In genomic region chr9:88482230-88482828, GRCm38 (mm10) we compare ENCODE assay signal across 7 mouse cellular contexts. TPM values are rescaled to one million over a fixed set of nuclear protein-coding genes. Genes with fewer than 3 reads are reported as not detected.
A peak's percentile ranks its signal among the peaks of the same experiment; 100 is the strongest.
DNase-seq lines count a peak whose midpoint lies in the region; ATAC-seq and TF ChIP-seq lines count a peak whose summit lies in the region.
"Not testable (repeated sequence)": the region's sequence is repeated elsewhere in the genome, so short reads cannot be mapped to it uniquely, and the experiment has no call there.

TSS of gene Syncrip (minus strand) at chr9:88482574.

- DNase-seq in adrenal gland, adult 8-10 months = peak; percentile 92
- peak; percentile 99 for DNase-seq in embryo, embryonic 9.5 days (ENCODE audit: extremely low spot score)
- peak; percentile 27 for DNase-seq in gonadal fat pad, adult 2 months (ENCODE audit: low read depth)
- peak; percentile 98 for DNase-seq in left cerebral cortex, postnatal 4 days

- peak; percentile 52 for TF ChIP-seq POLR2A in small intestine, adult 2 months (IDR thresholded peaks at IDR 0.05; ENCODE audit: low read depth, low read length)

- H3K9me3 ChIP-seq in intestine, postnatal 0 days (ENCODE audit: control insufficient read depth); midbrain, embryonic 12.5 days: not testable (repeated sequence)

- not testable (repeated sequence) for TF ChIP-seq CTCF in intestine, postnatal 0 days (IDR thresholded peaks at IDR 0.05; ENCODE audit: low read depth); small intestine, adult 2 months (IDR thresholded peaks at IDR 0.05; ENCODE audit: extremely low read depth, insufficient read length, insufficient replicate concordance, low read depth, low read length)

- H3K4me2 ChIP-seq in intestine, postnatal 0 days (replicated peaks; ENCODE audit: low read depth) = peak within 1 kb of the TSS; percentile 80
- peak within 1 kb of the TSS; percentile 79 for H3K4me2 ChIP-seq in midbrain, embryonic 12.5 days (replicated peaks)

- intact Hi-C loops in left cerebral cortex, postnatal 4 days (cut with DNase I) = loop anchor here (5.0 kb wide), 2 partner anchors 40 kb away; no protein-coding TSS in a partner anchor

- ATAC-seq in intestine, postnatal 0 days = peak; percentile 93
- peak; percentile 94 for ATAC-seq in midbrain, embryonic 12.5 days (ENCODE audit: low FRiP score, low read depth)

- not testable (repeated sequence) for H3K36me3 ChIP-seq in intestine, postnatal 0 days (ENCODE audit: control insufficient read depth, insufficient read depth); midbrain, embryonic 12.5 days; small intestine, adult 2 months (ENCODE audit: control insufficient read depth, insufficient read depth, low read length)

- H3K27me3 ChIP-seq in intestine, postnatal 0 days (replicated peaks; ENCODE audit: control insufficient read depth, insufficient read depth, low read length); small intestine, adult 2 months (ENCODE audit: control insufficient read depth, insufficient read depth, low read length): not testable (repeated sequence)
- peaks cover 11% of the 10 kb centered on the region for H3K27me3 ChIP-seq in midbrain, embryonic 12.5 days

- not testable (repeated sequence) for H3K4me1 ChIP-seq in intestine, postnatal 0 days (replicated peaks; ENCODE audit: control insufficient read depth, insufficient read depth, low read length); small intestine, adult 2 months (ENCODE audit: control insufficient read depth, insufficient read depth, insufficient read length, low read length)
- peaks cover 19% of the 10 kb centered on the region for H3K4me1 ChIP-seq in midbrain, embryonic 12.5 days

- 0% methylated on average over 46 of the region's 68 CpGs for WGBS in intestine, postnatal 0 days
- whole genome bisulfite sequencing in midbrain, embryonic 12.5 days = under 1% methylated on average over 54 of the region's 68 CpGs
- under 1% methylated on average over 53 of the region's 68 CpGs for WGBS in small intestine, adult 2 months

- peak within 1 kb of the TSS; percentile 94 for H3K9ac ChIP-seq in intestine, postnatal 0 days (ENCODE audit: low read depth, low read length)
- H3K9ac ChIP-seq in midbrain, embryonic 12.5 days (replicated peaks) = peak within 1 kb of the TSS; percentile 99

- H3K4me3 ChIP-seq in intestine, postnatal 0 days (ENCODE audit: low read depth, low read length) = peak within 1 kb of the TSS; percentile 98
- H3K4me3 ChIP-seq in midbrain, embryonic 12.5 days = peak within 1 kb of the TSS; percentile 100
- peak within 1 kb of the TSS; percentile 91 for H3K4me3 ChIP-seq in small intestine, adult 2 months (ENCODE audit: low read depth, low read length)

- H3K27ac ChIP-seq in intestine, postnatal 0 days (ENCODE audit: low read depth, low read length) = peak within 1 kb of the TSS; percentile 98
- peak within 1 kb of the TSS; percentile 100 for H3K27ac ChIP-seq in midbrain, embryonic 12.5 days (replicated peaks)
- H3K27ac ChIP-seq in small intestine, adult 2 months (ENCODE audit: insufficient read depth, low read depth, low read length) = peak within 1 kb of the TSS; percentile 100

RNA-seq across cellular contexts. Expression of gene Syncrip, which starts in this region (rescaled TPM):
- total RNA-seq in adrenal gland, adult 8-10 months (2022) = 10 to 100 TPM; 57.7 to 79.2 (median 71.1) TPM
- 4.0 and 9.3 TPM in 2 replicates for polyA plus RNA-seq in gonadal fat pad, adult 2 months (2012; rRNA removed)
- 34.1 and 37.5 TPM in 2 replicates for polyA plus RNA-seq in intestine, postnatal 0 days (2015; fragmentation: Nextera tagmentation; extraction: Ambion mirVana)
- 100 to 1,000 TPM; 135 to 153 TPM for total RNA-seq in left cerebral cortex, postnatal 4 days (2021)
- polyA plus RNA-seq in midbrain, embryonic 12.5 days (2016; fragmentation: Nextera tagmentation; extraction: Ambion mirVana) = 119 and 121 TPM in 2 replicates
- polyA plus RNA-seq in small intestine, adult 2 months (2012; rRNA removed) = 1.3 and 2.6 TPM in 2 replicates

Comparison
In these comparisons a context has a peak if more than half of its experiments do, and no peak if none do; other contexts are left out.
1. Peak in every context shown above with its lines: DNase-seq, ATAC-seq, H3K4me3 ChIP-seq and H3K27ac ChIP-seq.
2. DNase-seq: peak in every context shown above with its lines; median percentile 99 in embryo, embryonic 9.5 days; 98 in left cerebral cortex, postnatal 4 days; 92 in adrenal gland, adult 8-10 months; 27 in gonadal fat pad, adult 2 months.